Mouse (Mus musculus) MEL (cell line): ENCODE data around the gene C2cd2. TPM values are rescaled to one million over a fixed set of nuclear protein-coding genes. Genes with fewer than 3 reads are reported as not detected.

Experiments
- DNase-seq: peaks from one replicate; pipeline ENCODE4 v3.0.0; 2011; ENCODE audit warnings: low read depth, low spot score
- H3K27ac ChIP-seq: 2 replicates; pipeline ENCODE4 v1.5.1; 2012; ENCODE audit warnings: low read depth, mild to moderate bottlenecking, control low read depth, low read length, moderate library complexity; ENCODE audit not compliant: control insufficient read depth
- H3K27me3 ChIP-seq, 2 experiments: fragments of 150-350 bp in 1 of 2; sonication (generic) in 1 of 2; 2 replicates each; pipeline ENCODE4 v1.6.1; 2012; ENCODE audit warnings: low read length in 2 of 2, mild to moderate bottlenecking in 2 of 2, improper control_type of control experiment in 1 of 2, moderate library complexity in 1 of 2; ENCODE audit not compliant: insufficient read depth in 2 of 2, control insufficient read depth in 1 of 2
- H3K36me3 ChIP-seq, 2 experiments: 2 replicates each; pipeline ENCODE4 v1.6.1; 2012 to 2014; ENCODE audit warnings: low read length in 2 of 2, improper control_type of control experiment in 1 of 2, inconsistent platforms in 1 of 2, mild to moderate bottlenecking in 1 of 2; ENCODE audit not compliant: insufficient read depth in 2 of 2, control insufficient read depth in 1 of 2
- H3K4me1 ChIP-seq, 2 experiments: fragments of 150-350 bp in 1 of 2; sonication (generic) in 1 of 2; 2 replicates each; pipeline ENCODE4 v1.6.1; 2012; ENCODE audit warnings: low read length in 2 of 2, improper control_type of control experiment in 1 of 2, mild to moderate bottlenecking in 1 of 2; ENCODE audit not compliant: insufficient read depth in 2 of 2, control insufficient read depth in 1 of 2
- H3K4me3 ChIP-seq, 2 experiments: fragments of 150-350 bp in 1 of 2; sonication (generic) in 1 of 2; 2 replicates each; pipeline ENCODE4 v1.5.1; 2012; ENCODE audit warnings: low read depth in 2 of 2, low read length in 2 of 2, mild to moderate bottlenecking in 2 of 2, moderate library complexity in 2 of 2, control low read depth in 1 of 2, improper control_type of control experiment in 1 of 2; ENCODE audit not compliant: control insufficient read depth in 1 of 2, insufficient read depth in 1 of 2
- H3K79me2 ChIP-seq: 2 replicates; pipeline ENCODE4 v1.6.1; 2012; ENCODE audit warnings: mild to moderate bottlenecking, low read length, moderate library complexity; ENCODE audit not compliant: control insufficient read depth, poor library complexity, insufficient read depth
- H3K9ac ChIP-seq: 2 replicates; pipeline ENCODE4 v1.6.1; 2012; ENCODE audit warnings: low read depth, mild to moderate bottlenecking, control low read depth, low read length, moderate library complexity; ENCODE audit not compliant: control insufficient read depth, poor library complexity, severe bottlenecking
- H3K9me3 ChIP-seq: fragments of 150-350 bp; sonication (generic); replicated peaks from 2 replicates; pipeline ENCODE4 v1.6.1; 2012; ENCODE audit warnings: mild to moderate bottlenecking, low read length, improper control_type of control experiment, moderate library complexity; ENCODE audit not compliant: insufficient read depth
- CHD1 ChIP-seq: IDR thresholded peaks from 2 replicates; pipeline ENCODE4 v1.6.1; 2012; ENCODE audit warnings: low read depth, mild to moderate bottlenecking, inconsistent platforms, low read length, improper control_type of control experiment
- CHD2 ChIP-seq: IDR thresholded peaks from 2 replicates; pipeline ENCODE4 v1.6.1; 2011; ENCODE audit warnings: low read length, improper control_type of control experiment
- E2F4 ChIP-seq: IDR thresholded peaks from 2 replicates; pipeline ENCODE4 v1.6.1; 2011; ENCODE audit warnings: low read depth, low read length, improper control_type of control experiment, borderline replicate concordance
- ELF1 ChIP-seq: IDR thresholded peaks from 2 replicates; pipeline ENCODE4 v1.6.1; 2014; ENCODE audit warnings: low read depth, mild to moderate bottlenecking, inconsistent platforms, low read length, improper control_type of control experiment, moderate library complexity
- EP300 ChIP-seq, 2 experiments: IDR thresholded peaks; 2 replicates each; pipeline ENCODE4 v1.6.1; 2011; ENCODE audit warnings: improper control_type of control experiment in 2 of 2, low read length in 2 of 2, low read depth in 1 of 2, mild to moderate bottlenecking in 1 of 2
- ETS1 ChIP-seq: IDR thresholded peaks from 2 replicates; pipeline ENCODE4 v1.6.1; 2012; ENCODE audit warnings: low read depth, mild to moderate bottlenecking, inconsistent platforms, low read length, improper control_type of control experiment, moderate library complexity
- GATA1 ChIP-seq: IDR thresholded peaks from 2 replicates; pipeline ENCODE4 v1.6.1; 2011; ENCODE audit warnings: low read depth, low read length, improper control_type of control experiment
- JUND ChIP-seq: IDR thresholded peaks from 2 replicates; pipeline ENCODE4 v1.6.1; 2011; ENCODE audit warnings: low read depth, mild to moderate bottlenecking, improper control_type of control experiment, low read length
- MAX ChIP-seq: IDR thresholded peaks from 2 replicates; pipeline ENCODE4 v1.6.1; 2011; ENCODE audit warnings: low read length, improper control_type of control experiment
- MXI1 ChIP-seq: IDR thresholded peaks from 2 replicates; pipeline ENCODE4 v1.6.1; 2011; ENCODE audit warnings: mild to moderate bottlenecking, low read depth, low read length, improper control_type of control experiment
- NELFE ChIP-seq: IDR thresholded peaks from 2 replicates; pipeline ENCODE4 v1.6.1; 2011; ENCODE audit warnings: low read depth, low read length, improper control_type of control experiment
- NRF1 ChIP-seq: IDR thresholded peaks from 2 replicates; pipeline ENCODE4 v1.6.1; 2014; ENCODE audit warnings: low read depth, mild to moderate bottlenecking, inconsistent platforms, low read length, improper control_type of control experiment, moderate library complexity; ENCODE audit not compliant: poor library complexity, insufficient read depth, severe bottlenecking
- POLR2A ChIP-seq, 2 experiments: IDR thresholded peaks; 2 replicates each; pipeline ENCODE4 v1.6.1; 2011 to 2012; ENCODE audit warnings: low read length in 2 of 2, mild to moderate bottlenecking in 2 of 2, control low read depth in 1 of 2, improper control_type of control experiment in 1 of 2, low read depth in 1 of 2, moderate library complexity in 1 of 2; ENCODE audit not compliant: control insufficient read depth in 1 of 2, insufficient read depth in 1 of 2, poor library complexity in 1 of 2
- POLR2AphosphoS2 ChIP-seq: IDR thresholded peaks from 2 replicates; pipeline ENCODE4 v1.6.1; 2011; ENCODE audit warnings: low read length, improper control_type of control experiment
- POLR2AphosphoS5 ChIP-seq: IDR thresholded peaks from 2 replicates; pipeline ENCODE4 v1.6.1; 2012; ENCODE audit warnings: low read depth, borderline replicate concordance, mild to moderate bottlenecking, inconsistent platforms, low read length, moderate library complexity, mixed read lengths
- RCOR1 ChIP-seq: IDR thresholded peaks from 2 replicates; pipeline ENCODE4 v1.6.1; 2012; ENCODE audit warnings: low read depth, mild to moderate bottlenecking, inconsistent platforms, low read length, improper control_type of control experiment
- SIN3A ChIP-seq: IDR thresholded peaks from 2 replicates; pipeline ENCODE4 v1.6.1; 2012; ENCODE audit warnings: low read length, improper control_type of control experiment, inconsistent platforms
- SMC3 ChIP-seq: IDR thresholded peaks from 2 replicates; pipeline ENCODE4 v1.6.1; 2011; ENCODE audit warnings: low read depth, low read length, improper control_type of control experiment
- TAL1 ChIP-seq: IDR thresholded peaks from 2 replicates; pipeline ENCODE4 v1.6.1; 2012; ENCODE audit warnings: mild to moderate bottlenecking, inconsistent platforms, low read length, moderate library complexity, mixed read lengths
- TCF12 ChIP-seq: IDR thresholded peaks from 2 replicates; pipeline ENCODE4 v1.6.1; 2014; ENCODE audit warnings: low read depth, mild to moderate bottlenecking, inconsistent platforms, low read length, improper control_type of control experiment, moderate library complexity
- UBTF ChIP-seq: IDR thresholded peaks from 2 replicates; pipeline ENCODE4 v1.6.1; 2012; ENCODE audit warnings: low read depth, mild to moderate bottlenecking, inconsistent platforms, low read length, improper control_type of control experiment, moderate library complexity, borderline replicate concordance; ENCODE audit not compliant: insufficient read depth
- USF1 ChIP-seq: IDR thresholded peaks from 2 replicates; pipeline ENCODE4 v1.6.1; 2014; ENCODE audit warnings: low read depth, mild to moderate bottlenecking, inconsistent platforms, low read length, improper control_type of control experiment, moderate library complexity
- ZC3H11A ChIP-seq: IDR thresholded peaks from 2 replicates; pipeline ENCODE4 v1.6.1; 2012; ENCODE audit warnings: low read depth, mild to moderate bottlenecking, inconsistent platforms, low read length, improper control_type of control experiment
- ZKSCAN1 ChIP-seq: IDR thresholded peaks from 2 replicates; pipeline ENCODE4 v1.6.1; 2012; ENCODE audit warnings: low read depth, mild to moderate bottlenecking, inconsistent platforms, low read length, improper control_type of control experiment, moderate library complexity
- ZMIZ1 ChIP-seq: IDR thresholded peaks from 2 replicates; pipeline ENCODE4 v1.6.1; 2012; ENCODE audit warnings: low read depth, mild to moderate bottlenecking, inconsistent platforms, low read length, improper control_type of control experiment, moderate library complexity
- polyA plus RNA-seq, 2 experiments: library from polyadenylated mRNA; stranded (reverse) in 1 of 2; unstranded in 1 of 2; fragments of >175 nt in 1 of 2; fragments of >200 nt in 1 of 2; gene quantifications; 2 replicates each; pipeline versions ENCODE4 v1.2.1 to v1.2.4; 2012; ENCODE audit warnings: low replicate concordance in 2 of 2, low read depth in 1 of 2; ENCODE audit not compliant: insufficient read length in 2 of 2, insufficient read depth in 1 of 2, missing spikeins in 1 of 2
- total RNA-seq: library from RNA; depleted of rRNA; stranded (reverse); fragments of 300-350 nt; gene quantifications from 2 replicates; pipeline ENCODE4 v1.2.3, GENCODE M21; 2012

Gene C2cd2
- total and polyA plus RNA-seq, 3 experiments, result 8.9 to 20.7 TPM; not detected in 1

- DNase-seq, result no peak
- TF ChIP-seq TCF12 (no peak), UBTF (no peak), ELF1 (no peak), POLR2A (IDR thresholded peaks at IDR 0.05; ENCODE audit: control insufficient read depth in 1 of 2, insufficient read depth in 1 of 2, low read depth in 1 of 2, low read length in 2 of 2, poor library complexity in 1 of 2) (no peak), MAX (no peak)
- no peak overlapping the region for H3K27ac ChIP-seq
- no peak overlapping the region for H3K9ac ChIP-seq
- no peaks in the 10 kb centered on the region for H3K79me2 ChIP-seq
- H3K4me1 ChIP-seq, result no peaks in the 10 kb centered on the region
- no peaks in the 10 kb centered on the region for H3K9me3 ChIP-seq
- H3K4me3 ChIP-seq, result no peak overlapping the region
- no peaks in the 10 kb centered on the region for H3K27me3 ChIP-seq
- H3K36me3 ChIP-seq, result peaks cover 0 to 5% of the 10 kb centered on the region in 2 experiments; a peak in 2 of 4 replicates
Measured at GRCm38 (mm10) chr16:97814060-97814459, 148.3 kb downstream of the C2cd2 start.

- H3K36me3 ChIP-seq, result peaks cover 0 to 10% of the 10 kb centered on the region in 2 experiments; a peak in 2 of 4 replicates
- H3K79me2 ChIP-seq, result no peaks in the 10 kb centered on the region
- H3K27ac ChIP-seq, result no peak overlapping the region
- no peak overlapping the region for H3K9ac ChIP-seq
- DNase-seq, result no peak
- no peak overlapping the region for H3K4me3 ChIP-seq
- H3K4me1 ChIP-seq, result no peaks in the 10 kb centered on the region
- no peaks in the 10 kb centered on the region for H3K9me3 ChIP-seq
- TF ChIP-seq GATA1 (no peak), MXI1 (no peak), NELFE (no peak), JUND (no peak), SIN3A (no peak), ETS1 (no peak), ZKSCAN1 (no peak), POLR2AphosphoS5 (no peak), RCOR1 (no peak), TAL1 (no peak), NRF1 (no peak)
- TF ChIP-seq, all 39 proteins: peak for 0
- no peaks in the 10 kb centered on the region for H3K27me3 ChIP-seq
Measured at GRCm38 (mm10) chr16:97808881-97809280, 153.5 kb downstream of the C2cd2 start.

- no peaks in the 10 kb centered on the region for H3K9me3 ChIP-seq
- H3K4me3 ChIP-seq, result no peak overlapping the region
- peaks cover 0 to 10% of the 10 kb centered on the region in 2 experiments; a peak in 2 of 4 replicates for H3K36me3 ChIP-seq
- H3K4me1 ChIP-seq, result no peaks in the 10 kb centered on the region
- no peak for TF ChIP-seq MAX
- TF ChIP-seq USF1, result no peak
- TF ChIP-seq POLR2AphosphoS2, result no peak
- no peak for TF ChIP-seq EP300 (IDR thresholded peaks at IDR 0.05; ENCODE audit: low read depth in 1 of 2, low read length in 2 of 2)
- no peak for TF ChIP-seq SMC3
- TF ChIP-seq POLR2AphosphoS5, result no peak
- TF ChIP-seq ZMIZ1, result no peak
- TF ChIP-seq CHD2, result no peak
- no peak for TF ChIP-seq ETS1
- no peak for TF ChIP-seq ZC3H11A
- TF ChIP-seq NELFE, result no peak
- TF ChIP-seq POLR2A (IDR thresholded peaks at IDR 0.05; ENCODE audit: control insufficient read depth in 1 of 2, insufficient read depth in 1 of 2, low read depth in 1 of 2, low read length in 2 of 2, poor library complexity in 1 of 2), result no peak
- no peak for TF ChIP-seq SIN3A
- no peak for TF ChIP-seq E2F4
- no peak for TF ChIP-seq TAL1
- TF ChIP-seq CHD1, result no peak
- DNase-seq, result no peak
- no peaks in the 10 kb centered on the region for H3K79me2 ChIP-seq
- no peaks in the 10 kb centered on the region for H3K27me3 ChIP-seq
- H3K27ac ChIP-seq, result no peak overlapping the region
- H3K9ac ChIP-seq, result no peak overlapping the region
Measured at GRCm38 (mm10) chr16:97805646-97806045, 156.8 kb downstream of the C2cd2 start.
